Mouse (Mus musculus): Measurements from ENCODE around the gene Sptan1.

The Sptan1 gene

DNA sequence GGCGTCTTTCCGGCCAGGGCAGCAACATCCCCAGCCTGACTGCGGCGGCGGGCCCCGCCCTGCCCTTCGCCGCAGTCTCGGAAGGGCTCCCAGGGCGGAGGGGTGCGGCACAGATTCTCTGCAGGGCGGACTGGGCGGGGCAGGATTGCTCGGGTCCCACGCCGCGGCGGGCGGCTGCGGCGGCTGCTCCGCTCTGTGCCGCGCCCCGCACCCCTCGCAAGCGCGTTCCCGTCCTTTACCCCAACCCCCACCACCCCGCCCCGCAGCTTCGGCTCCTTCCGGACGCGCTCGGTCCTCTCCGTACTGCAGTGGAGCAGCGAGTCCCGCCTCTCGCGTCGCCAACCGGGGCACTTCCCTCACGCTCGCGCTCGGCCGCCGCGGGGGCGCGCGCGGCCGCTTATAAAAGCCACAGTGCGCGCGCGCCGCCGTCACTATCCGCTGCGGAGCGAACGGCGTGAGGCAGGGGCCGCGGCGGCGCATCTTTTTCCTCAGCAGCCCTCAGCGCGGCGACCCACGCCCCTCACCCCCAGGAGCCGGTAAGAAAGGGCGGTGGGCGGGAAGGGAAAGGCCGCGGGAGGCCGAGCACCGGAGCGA, at the start of gene Sptan1:
Sptan1 (plus strand) TSS at position 311 of the 594 bp plus-strand sequence.
- DNase-seq (ENCODE audit: low spot score): peak; percentile 72

DNA sequence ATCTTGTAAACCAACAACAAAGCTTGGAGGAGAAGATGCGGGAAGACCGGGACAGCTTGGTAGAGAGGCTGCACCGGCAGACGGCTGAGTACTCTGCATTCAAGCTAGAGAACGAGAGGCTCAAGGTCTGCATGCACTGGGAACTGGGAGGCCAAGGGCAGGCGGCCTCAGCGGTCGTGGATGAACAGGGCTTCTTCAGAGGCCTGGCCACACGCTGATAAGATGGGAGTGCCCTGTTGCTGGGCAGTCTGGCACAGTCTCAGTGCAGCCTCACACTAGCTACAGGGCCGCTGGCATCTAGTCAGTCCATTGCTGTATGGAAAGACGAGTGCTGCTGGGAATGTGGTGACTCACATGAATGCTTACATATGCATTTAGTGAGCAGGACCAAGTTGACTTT, 47.7 kb upstream of the Sptan1 start:
- peak; percentile 49 for DNase-seq (ENCODE audit: low spot score)

DNA sequence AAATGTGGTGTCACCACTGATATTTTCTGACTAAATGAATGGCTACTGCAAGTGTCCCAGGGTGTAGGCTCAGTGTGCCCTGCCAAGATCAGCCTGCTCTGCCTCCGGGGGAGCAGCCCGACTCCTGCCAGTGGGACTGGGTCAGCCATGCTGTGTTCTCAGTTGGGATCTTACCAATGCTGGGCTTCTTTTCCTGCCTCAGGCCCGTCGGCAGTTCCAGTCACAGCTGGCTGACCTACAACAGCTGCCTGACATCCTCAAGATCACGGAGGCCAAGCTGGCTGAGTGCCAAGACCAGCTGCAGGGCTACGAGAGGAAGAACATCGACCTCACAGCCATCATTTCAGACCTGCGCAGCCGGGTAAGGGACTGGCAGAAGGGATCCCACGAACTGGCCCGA, 43.3 kb upstream of the Sptan1 start:
- no peak for DNase-seq (ENCODE audit: low spot score)

DNA sequence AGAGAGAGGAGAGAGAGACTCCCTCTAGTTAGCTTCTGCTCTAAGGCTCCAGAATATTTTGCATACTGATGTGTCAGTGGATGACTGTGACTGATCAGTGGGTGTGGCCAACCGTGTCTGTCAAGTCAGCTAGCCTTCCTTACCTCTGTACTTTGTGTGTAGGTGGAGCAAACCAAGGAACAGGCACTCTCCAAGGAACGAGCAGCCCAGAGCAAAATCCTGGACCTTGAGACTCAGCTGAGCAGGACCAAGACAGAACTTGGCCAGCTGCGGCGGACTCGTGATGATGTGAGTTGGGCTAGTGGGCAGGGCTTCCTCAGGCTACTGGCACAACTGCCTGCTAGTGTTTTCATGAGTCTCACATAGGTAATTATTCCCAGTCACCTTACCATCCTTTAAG, 38.8 kb upstream of the Sptan1 start:
- no peak for DNase-seq (ENCODE audit: low spot score)

DNA sequence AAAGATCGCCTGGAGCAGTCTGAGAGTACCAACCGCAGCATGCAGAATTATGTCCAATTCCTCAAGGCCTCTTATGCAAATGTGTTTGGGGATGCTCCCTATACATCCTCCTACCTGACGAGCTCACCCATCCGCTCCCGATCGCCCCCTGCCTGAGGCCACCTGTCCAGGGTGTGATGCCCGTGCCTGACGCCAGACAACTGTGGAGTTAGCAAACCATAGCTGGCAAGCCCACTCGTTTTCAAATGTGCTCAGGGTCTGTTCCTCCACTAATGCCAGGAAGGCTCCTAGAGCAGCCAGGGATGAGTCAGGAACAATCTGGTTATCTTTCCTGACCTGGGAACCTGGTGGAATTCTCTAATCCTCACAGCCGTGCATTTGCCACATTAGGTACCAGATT, 34.9 kb upstream of the Sptan1 start:
- no peak for DNase-seq (ENCODE audit: low spot score)

DNA sequence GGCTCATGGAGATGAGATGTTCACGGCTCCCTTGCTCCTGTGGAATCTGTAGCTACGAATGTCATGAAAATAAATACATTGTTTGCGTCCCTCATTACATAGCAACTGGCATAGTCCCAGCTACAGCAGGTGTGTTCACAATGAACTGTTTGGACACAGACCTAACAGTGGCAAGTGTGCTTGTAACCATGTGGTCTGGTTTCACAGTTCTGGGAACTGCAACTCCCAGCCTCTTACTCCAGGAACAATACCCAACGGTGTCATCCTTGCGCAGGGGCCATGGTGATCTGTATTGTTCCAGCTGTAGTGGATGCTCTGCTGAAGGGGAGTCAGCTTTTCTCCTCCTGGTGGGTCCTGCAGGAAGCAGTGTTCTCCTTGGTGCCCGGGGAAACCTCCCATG, 34.2 kb upstream of the Sptan1 start:
- no peak for DNase-seq (ENCODE audit: low spot score)

DNA sequence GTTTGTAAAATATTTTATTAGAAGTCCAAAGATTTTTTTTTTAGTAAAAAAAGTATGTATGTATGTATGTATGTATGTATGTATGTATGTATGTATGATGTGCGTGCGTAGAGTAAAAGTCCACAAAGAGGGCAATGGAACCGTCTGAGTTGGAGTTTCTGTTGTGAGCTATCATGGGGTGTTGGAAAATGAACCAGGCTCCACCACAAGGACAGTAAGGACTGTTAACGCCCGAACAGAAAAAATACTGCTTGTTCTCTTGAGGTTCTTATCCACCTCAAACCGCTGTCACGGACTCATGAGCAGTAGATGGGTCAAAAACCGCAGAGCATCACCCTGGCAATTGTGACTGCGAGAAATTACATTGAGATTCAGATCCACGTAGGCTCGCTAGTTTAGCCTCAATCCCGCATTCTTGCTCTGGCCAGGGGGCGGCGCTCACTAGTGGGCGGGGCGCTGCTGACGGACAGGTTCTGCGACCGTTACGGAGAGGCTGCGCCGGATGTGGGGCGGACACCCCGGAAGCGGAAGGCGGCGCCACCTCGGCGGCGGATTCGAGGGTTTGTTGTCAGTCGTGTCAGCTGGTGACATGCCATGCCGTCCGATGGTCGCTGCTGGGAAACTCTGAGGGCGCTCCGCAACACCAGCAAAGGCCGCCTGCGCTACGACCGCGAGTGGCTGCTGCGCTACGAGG, 30.3 kb upstream of the Sptan1 start, which contains the start of gene Gle1:
Gle1 (plus strand) TSS at position 521 of the 694 bp plus-strand sequence.
- peak; percentile 96 for DNase-seq (ENCODE audit: low spot score)

DNA sequence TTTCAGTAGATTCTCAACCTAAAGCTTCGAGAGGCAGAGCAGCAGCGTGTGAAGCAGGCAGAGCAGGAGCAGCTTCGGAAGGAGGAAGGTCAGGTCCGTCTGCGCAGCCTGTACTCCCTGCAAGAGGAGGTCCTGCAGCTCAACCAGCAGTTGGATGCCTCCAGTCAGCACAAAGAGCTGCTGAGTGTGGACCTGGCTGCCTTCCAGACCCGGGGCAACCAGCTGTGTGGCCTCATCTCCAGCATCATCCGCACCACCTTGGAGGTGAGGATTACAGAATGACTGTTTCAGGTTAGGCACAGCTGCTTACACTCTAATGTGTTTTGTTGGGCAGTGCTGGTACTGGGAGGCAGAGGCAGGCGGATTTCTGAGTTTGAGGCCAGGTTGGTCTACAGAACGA, 25.3 kb upstream of the Sptan1 start:
- no peak for DNase-seq (ENCODE audit: low spot score)

DNA sequence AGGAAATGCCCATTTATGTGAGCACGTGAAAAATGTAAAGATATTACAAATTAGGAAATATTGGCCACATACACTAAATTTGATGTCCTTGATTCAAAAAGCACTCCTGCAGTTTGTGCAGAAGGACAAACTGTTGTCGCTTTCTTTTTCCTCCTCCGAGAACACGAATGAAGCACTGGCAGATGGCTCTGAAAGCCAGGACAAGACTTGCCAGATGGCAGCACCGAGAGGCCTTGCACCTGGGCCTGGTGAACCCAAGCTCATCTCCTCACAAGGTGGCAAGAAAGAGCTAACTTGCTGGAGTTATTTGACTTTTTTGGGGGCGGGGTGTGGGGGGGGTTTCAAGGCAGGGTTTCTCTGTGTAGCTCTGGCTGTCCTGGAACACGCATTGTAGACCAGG, 24.5 kb upstream of the Sptan1 start:
- no peak for DNase-seq (ENCODE audit: low spot score)

DNA sequence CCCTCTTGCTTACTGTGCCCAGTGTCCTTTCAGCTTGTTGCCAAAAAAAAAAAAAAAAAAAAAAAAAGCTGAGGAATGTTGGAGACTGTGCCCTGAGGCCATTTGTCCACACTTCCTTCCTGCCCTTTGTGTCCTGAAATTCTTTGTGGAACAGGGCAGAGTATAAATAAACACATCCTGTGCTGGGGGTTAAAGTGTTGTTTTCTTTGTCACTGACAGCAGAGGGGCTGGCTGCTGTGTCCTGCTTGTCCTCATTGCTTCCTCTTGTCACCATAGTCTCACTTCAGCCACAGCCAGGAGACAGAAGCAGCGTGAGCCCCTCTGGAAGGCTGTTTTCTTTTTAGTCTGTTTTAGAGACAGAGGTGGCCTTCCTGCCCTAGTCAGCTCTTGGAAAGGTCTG, 20.6 kb upstream of the Sptan1 start:
- DNase-seq (ENCODE audit: low spot score): no peak

DNA sequence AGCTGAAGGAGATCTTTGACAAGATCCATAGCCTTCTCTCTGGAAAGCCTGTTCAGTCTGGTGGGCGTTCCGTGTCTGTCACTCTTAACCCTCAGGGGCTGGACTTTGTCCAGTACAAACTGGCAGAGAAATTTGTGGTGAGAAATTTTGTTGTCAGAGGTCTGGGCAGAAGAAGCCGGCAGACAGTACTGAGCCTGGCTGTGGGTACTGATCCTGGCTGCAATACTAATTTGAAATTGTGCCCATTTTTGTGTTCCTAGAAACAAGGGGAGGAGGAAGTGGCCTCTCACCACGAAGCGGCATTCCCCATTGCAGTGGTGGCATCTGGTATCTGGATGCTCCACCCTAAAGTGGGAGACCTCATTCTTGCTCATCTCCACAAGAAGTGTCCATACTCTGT, 16.5 kb upstream of the Sptan1 start:
- no peak for DNase-seq (ENCODE audit: low spot score)

DNA sequence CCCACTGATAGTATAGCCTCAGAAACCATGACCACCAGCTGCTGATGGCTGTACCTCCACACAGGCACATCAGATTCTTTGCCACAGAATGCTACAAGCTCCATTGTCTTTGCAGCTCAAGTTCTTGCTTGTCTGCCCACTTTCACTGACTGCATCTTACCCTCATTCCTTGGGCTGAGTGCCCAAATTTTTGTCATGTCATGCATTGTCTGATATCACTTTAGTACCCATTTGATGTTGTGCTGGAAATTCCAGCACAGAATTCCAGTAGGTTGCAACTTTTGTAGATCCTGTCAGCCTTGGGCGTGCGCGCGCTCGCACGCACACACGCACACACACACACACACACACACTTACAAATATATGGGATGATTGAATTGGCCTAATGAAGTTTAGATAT, 4.1 kb upstream of the Sptan1 start:
- no peak for DNase-seq (ENCODE audit: low spot score)

DNA sequence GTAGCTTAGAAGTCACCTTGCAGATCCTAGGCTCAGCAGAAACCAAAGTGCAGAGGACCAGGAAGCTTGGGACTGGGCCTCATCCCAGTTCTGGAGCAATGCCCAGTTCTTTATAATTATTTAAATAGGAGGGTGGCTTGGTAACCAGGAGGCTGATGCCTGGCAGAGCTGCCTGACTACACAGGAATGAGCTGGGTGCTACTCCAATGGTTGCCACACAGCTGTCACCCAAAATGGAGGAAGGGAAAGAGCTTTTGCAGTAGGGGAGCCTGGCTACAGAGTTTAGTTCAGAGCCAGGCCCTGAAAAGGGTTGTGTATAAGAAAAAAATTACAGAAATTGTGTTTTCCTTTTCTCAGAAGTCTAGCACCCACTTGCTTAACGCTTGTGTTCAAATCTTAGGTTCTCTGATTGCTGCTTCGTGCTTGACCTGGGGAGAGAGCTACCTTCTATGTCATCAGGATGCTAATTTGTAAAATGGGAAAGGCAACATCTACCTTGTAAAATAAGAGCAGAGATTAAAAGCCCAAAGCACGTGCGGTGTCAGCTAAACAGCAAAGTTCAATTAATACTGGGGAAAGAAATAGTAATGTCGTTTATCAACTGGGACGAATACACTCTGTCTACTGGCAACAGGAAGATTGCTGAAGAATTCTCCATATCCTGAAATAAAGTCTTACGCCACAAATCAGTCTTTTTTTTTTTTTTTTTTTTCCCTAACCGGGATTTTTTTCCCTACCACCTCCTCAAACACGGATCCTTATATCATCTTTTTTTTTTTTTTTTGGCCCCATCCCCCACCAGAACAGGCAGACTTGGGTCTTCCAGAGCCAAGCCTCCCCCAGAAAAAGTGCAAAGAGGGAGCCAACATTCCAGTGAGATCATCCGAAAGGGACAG, 758 bp upstream of the Sptan1 start:
- DNase-seq (ENCODE audit: low spot score): no peak

DNA sequence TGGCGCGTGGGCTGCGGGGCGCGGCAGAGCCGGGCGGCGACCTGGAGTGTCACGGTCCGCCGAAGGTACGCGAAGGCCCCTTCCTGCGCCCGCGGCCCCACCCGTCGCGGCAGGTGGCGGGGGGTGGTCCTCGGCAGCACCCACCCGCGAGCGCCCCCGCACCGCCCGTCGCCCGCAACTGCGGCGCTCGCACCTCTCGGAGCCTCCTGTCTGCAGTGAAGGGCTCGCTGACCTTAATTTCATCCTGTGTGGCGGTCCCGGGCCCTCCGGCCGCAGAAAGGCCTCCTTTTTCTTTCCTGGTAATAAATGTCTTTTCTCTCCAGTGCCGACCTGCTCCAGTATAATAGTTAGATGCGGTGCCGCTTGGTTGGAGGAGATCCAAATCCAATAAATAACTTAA, 546 bp downstream of the Sptan1 start:
- no peak for DNase-seq (ENCODE audit: low spot score)

DNA sequence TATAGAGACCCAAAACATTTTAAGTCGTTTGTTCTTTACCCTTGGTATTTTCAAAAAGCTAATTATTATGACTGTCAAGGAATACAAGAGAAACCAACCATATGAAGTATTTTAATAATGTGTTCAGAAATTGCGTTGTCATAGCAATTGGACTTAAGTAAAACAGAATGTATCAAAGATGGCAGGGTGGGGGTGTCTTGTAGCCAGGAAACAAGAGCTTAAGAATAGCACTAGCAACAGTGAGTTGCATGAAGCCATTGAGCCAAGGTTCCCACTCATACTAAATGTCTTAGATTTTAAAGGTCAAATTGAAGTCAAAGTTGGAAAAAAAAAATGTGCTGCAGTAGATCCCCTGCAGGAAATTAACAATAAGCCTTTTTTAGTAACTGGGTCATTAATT, 1.5 kb downstream of the Sptan1 start:
- no peak for DNase-seq (ENCODE audit: low spot score)

DNA sequence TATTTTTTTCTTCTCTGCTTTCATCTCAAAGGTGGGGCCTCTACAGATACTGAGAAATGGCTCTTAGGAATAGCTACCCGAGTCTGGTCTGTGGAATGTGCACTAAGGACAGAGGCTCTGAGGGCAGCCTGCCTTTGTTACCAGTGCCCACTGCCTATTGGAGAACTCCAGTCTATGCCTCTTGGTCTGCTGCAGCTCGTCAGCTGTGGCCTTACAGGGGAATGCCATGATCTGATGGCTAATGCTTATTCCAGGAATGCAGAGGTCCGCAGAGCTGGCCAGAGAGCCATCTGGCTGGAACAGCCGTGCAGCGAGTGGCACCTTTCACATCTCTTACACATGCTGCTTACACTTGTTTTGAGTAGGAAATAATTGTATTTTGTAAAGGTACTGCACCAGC, 2.4 kb downstream of the Sptan1 start:
- DNase-seq (ENCODE audit: low spot score): no peak

DNA sequence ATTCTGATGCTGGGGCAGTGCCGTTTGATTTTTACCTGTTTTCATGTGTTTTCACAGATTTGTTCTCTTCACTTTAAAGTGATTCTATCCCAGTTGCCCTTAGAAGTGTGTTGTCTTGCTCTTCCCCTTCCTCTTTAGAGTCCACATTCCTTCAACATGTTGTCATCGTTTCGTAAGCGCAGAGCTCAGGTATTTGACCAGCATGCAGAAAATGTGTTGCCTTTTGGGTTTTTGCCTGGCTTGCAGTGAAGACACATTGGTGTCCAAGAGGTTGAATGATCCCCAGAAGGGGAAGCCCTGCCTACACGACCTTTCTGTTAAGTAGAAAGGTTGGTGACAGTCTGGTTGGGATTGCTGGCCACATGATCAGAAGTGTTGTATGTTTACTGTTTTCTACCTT, 3.3 kb downstream of the Sptan1 start:
- DNase-seq (ENCODE audit: low spot score): no peak

DNA sequence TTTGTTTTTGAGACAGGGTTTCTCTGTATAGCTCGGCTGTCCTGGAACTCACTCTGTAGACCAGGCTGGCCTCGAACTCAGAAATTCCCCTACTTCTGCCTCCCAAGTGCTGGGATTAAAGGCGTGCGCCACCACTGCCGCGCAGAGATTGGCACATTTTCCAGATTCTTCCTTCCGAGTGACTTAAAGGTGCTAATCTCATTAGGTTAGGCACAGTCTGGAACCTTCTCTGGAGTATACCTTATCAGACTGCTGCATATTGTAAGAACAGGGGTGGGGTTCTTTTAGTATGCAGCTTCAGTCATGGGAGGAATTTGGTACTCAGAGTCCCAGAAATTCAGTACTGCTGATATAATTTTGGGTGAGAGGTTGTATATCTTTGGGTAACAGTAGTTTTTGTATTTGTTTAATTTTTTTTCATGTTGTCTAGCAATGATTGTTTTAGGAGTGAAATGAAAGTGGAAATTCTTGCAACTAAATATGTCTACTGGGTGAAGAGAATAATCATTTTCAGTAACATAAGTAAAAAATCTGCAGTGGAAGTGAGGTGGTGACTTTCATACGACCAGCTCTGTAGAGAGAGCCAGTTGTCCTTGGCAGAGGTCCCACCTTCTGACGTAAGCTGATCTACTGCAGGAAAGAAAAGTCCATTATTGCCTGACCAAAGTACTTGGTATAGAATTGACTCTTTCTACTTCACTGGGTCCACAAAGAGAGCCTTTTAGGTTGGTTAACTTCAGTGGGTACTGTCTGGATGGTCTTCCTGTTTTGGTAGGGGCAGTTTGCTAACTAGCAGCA, 6.7 kb downstream of the Sptan1 start:
- DNase-seq (ENCODE audit: low spot score): no peak

DNA sequence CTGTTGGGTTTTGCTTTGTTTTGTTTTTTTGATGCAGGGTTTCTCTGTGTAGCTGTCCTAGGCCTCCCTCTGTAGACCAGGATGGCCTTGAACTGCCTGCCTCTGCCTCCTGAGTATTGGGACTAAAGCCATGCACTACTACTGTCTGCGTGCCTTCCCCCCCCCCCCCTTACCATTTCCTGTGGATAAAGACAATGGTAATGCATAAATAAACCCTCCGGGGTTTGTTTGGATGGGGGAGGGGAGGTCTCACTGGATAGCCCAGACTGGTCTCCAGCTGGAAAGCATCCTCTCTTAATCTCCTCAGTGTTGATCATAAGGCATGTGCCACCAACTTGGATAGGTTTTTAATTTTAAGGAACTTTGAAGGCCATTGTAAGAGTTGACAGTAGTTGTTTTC, 8.2 kb downstream of the Sptan1 start:
- no peak for DNase-seq (ENCODE audit: low spot score)

DNA sequence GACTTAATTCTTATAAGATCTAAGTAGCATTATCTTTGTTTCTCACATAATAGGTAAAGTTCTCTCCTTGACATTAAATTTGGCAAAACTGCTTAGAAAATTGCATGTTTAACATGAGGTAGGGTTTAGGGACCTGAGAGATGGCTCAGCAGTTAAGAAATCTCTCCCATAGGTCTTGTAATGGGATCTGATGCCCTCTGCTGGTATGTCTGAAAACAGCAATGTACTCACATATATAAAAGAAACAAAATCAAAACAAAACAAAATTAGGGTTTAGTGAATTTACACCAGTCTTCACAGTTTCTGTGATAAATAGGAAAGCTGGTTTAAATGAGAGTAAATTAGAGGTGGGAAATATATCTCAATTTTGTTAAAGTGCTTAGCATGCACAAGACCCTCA, 11.9 kb downstream of the Sptan1 start:
- DNase-seq (ENCODE audit: low spot score): no peak

DNA sequence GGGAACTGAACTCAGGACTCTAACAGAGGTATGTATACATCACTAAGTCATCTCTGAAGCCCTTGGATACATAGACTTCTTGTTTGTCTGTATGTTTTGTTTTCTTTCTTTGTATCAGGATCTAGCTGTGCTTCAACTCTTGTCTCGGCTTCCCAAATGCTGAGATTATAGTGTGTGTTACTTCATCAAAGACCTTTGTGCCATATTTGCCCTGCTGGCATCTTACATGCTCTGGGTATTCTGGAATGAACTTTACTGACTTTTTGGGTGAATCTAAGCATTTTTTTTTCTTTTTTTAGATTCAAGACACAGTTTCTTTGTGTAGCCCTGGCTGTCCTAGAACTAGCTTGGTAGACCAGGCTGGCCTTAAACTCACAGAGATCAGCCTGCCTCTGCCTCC, 15.3 kb downstream of the Sptan1 start:
- DNase-seq (ENCODE audit: low spot score): no peak

DNA sequence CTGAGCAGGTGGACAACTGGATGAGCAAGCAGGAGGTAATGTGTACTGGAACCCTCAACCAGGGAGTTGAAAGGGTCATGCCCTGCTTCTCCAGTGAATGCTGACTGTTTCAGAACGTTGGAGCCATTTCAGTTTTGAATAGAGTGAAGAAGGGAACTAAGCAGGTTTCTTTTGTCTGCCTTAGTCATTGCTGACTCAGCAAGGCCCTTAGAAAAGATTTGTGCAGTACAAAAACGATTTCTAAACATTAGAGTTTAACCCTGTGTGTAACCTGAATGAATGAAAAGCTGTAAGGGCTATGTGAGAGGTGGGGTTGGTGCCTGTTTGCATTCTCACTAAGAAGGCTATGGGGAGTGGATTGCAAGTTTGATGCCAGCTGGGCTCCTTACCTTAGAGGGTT, 26.6 kb downstream of the Sptan1 start:
- no peak for DNase-seq (ENCODE audit: low spot score)

Measured in spleen, adult 12 weeks (tissue).